Mouse (Mus musculus): ENCODE data around the gene Pln. TPM values are rescaled to one million over a fixed set of nuclear protein-coding genes. Genes with fewer than 3 reads are reported as not detected.

Gene Pln
- polyA plus RNA-seq, 1 experiment = 0.79 TPM

- TF ChIP-seq POLR2A (IDR thresholded peaks at IDR 0.05; ENCODE audit: low read depth, low read length) (no peak), CTCF (IDR thresholded peaks at IDR 0.05; ENCODE audit: extremely low read depth, insufficient read depth, insufficient read length, insufficient replicate concordance) (no peak)
- Histone ChIP-seq H3K4me3 (ENCODE audit: extremely low read depth, insufficient read depth, insufficient read length) (no peak overlapping the region), H3K27ac (ENCODE audit: insufficient read depth, low read length) (no peak overlapping the region), H3K27me3 (ENCODE audit: control insufficient read depth, insufficient read depth, low read length) (no peaks in the 10 kb centered on the region), H3K36me3 (ENCODE audit: control insufficient read depth, insufficient read depth, low read length) (no peaks in the 10 kb centered on the region), H3K4me1 (ENCODE audit: control insufficient read depth, insufficient read depth, insufficient read length) (peaks cover 2% of the 10 kb centered on the region; the same call in 1 of the 2 replicates)
- WGBS = 62% methylated on average over 2 of the region's 2 CpGs
- DNase-seq (ENCODE audit: low read depth in 1 of 2, low spot score in 2 of 2) = no peak
Observed at GRCm38 (mm10) chr10:53332752-53333151, 4.7 kb upstream of the Pln start.

GRCm38 (mm10) chr10:53335266-53335665 lies 2.2 kb upstream of the Pln start:
- DNase-seq (ENCODE audit: low read depth in 1 of 2, low spot score in 2 of 2) = no peak
- Histone ChIP-seq H3K4me1 (ENCODE audit: control insufficient read depth, insufficient read depth, insufficient read length) (peaks cover under 1% of the 10 kb centered on the region; the same call in 1 of the 2 replicates), H3K36me3 (ENCODE audit: control insufficient read depth, insufficient read depth, low read length) (no peaks in the 10 kb centered on the region), H3K27ac (ENCODE audit: insufficient read depth, low read length) (no peak overlapping the region), H3K27me3 (ENCODE audit: control insufficient read depth, insufficient read depth, low read length) (no peaks in the 10 kb centered on the region), H3K4me3 (ENCODE audit: extremely low read depth, insufficient read depth, insufficient read length) (no peak overlapping the region)
- TF ChIP-seq POLR2A (IDR thresholded peaks at IDR 0.05; ENCODE audit: low read depth, low read length) (no peak), CTCF (IDR thresholded peaks at IDR 0.05; ENCODE audit: extremely low read depth, insufficient read depth, insufficient read length, insufficient replicate concordance) (no peak)
- WGBS = 83% methylated on average over 2 of the region's 2 CpGs

- no peaks in the 10 kb centered on the region for H3K36me3 ChIP-seq (ENCODE audit: control insufficient read depth, insufficient read depth, low read length)
- TF ChIP-seq POLR2A (IDR thresholded peaks at IDR 0.05; ENCODE audit: low read depth, low read length) = no peak
- no peak for TF ChIP-seq CTCF (IDR thresholded peaks at IDR 0.05; ENCODE audit: extremely low read depth, insufficient read depth, insufficient read length, insufficient replicate concordance)
- no peak overlapping the region for H3K27ac ChIP-seq (ENCODE audit: insufficient read depth, low read length)
- no peak overlapping the region for H3K4me3 ChIP-seq (ENCODE audit: extremely low read depth, insufficient read depth, insufficient read length)
- WGBS = 85% methylated on average over 3 of the region's 3 CpGs
- no peaks in the 10 kb centered on the region for H3K4me1 ChIP-seq (ENCODE audit: control insufficient read depth, insufficient read depth, insufficient read length)
- no peak for DNase-seq (ENCODE audit: low read depth in 1 of 2, low spot score in 2 of 2)
- H3K27me3 ChIP-seq (ENCODE audit: control insufficient read depth, insufficient read depth, low read length) = no peaks in the 10 kb centered on the region
Observed at GRCm38 (mm10) chr10:53335974-53336373, 1.5 kb upstream of the Pln start.

- no peak overlapping the region for H3K4me3 ChIP-seq (ENCODE audit: extremely low read depth, insufficient read depth, insufficient read length)
- H3K36me3 ChIP-seq (ENCODE audit: control insufficient read depth, insufficient read depth, low read length) = no peaks in the 10 kb centered on the region
- no peak for DNase-seq (ENCODE audit: low read depth in 1 of 2, low spot score in 2 of 2)
- H3K27ac ChIP-seq (ENCODE audit: insufficient read depth, low read length) = no peak overlapping the region
- H3K27me3 ChIP-seq (ENCODE audit: control insufficient read depth, insufficient read depth, low read length) = no peaks in the 10 kb centered on the region
- no peaks in the 10 kb centered on the region for H3K4me1 ChIP-seq (ENCODE audit: control insufficient read depth, insufficient read depth, insufficient read length)
- 85% methylated on average over 2 of the region's 2 CpGs for WGBS
- TF ChIP-seq CTCF (IDR thresholded peaks at IDR 0.05; ENCODE audit: extremely low read depth, insufficient read depth, insufficient read length, insufficient replicate concordance) = no peak
- TF ChIP-seq POLR2A (IDR thresholded peaks at IDR 0.05; ENCODE audit: low read depth, low read length) = no peak
Observed at GRCm38 (mm10) chr10:53339045-53339444, 1.6 kb downstream of the Pln start.

- H3K36me3 ChIP-seq (ENCODE audit: control insufficient read depth, insufficient read depth, low read length) = no peaks in the 10 kb centered on the region
- H3K27ac ChIP-seq (ENCODE audit: insufficient read depth, low read length) = no peak overlapping the region
- DNase-seq (ENCODE audit: low read depth in 1 of 2, low spot score in 2 of 2) = no peak
- H3K4me1 ChIP-seq (ENCODE audit: control insufficient read depth, insufficient read depth, insufficient read length) = no peaks in the 10 kb centered on the region; the same call in 1 of the 2 replicates
- TF ChIP-seq CTCF (IDR thresholded peaks at IDR 0.05; ENCODE audit: extremely low read depth, insufficient read depth, insufficient read length, insufficient replicate concordance) (peak; percentile 11; the same call in 1 of the 2 replicates), POLR2A (IDR thresholded peaks at IDR 0.05; ENCODE audit: low read depth, low read length) (no peak)
- H3K4me3 ChIP-seq (ENCODE audit: extremely low read depth, insufficient read depth, insufficient read length) = no peak overlapping the region
- H3K27me3 ChIP-seq (ENCODE audit: control insufficient read depth, insufficient read depth, low read length) = no peaks in the 10 kb centered on the region
- 89% methylated on average over 7 of the region's 7 CpGs for WGBS
Observed at GRCm38 (mm10) chr10:53341288-53341965, 4.0 kb downstream of the Pln start.

- Histone ChIP-seq H3K36me3 (ENCODE audit: control insufficient read depth, insufficient read depth, low read length) (no peaks in the 10 kb centered on the region), H3K27ac (ENCODE audit: insufficient read depth, low read length) (no peak overlapping the region), H3K4me1 (ENCODE audit: control insufficient read depth, insufficient read depth, insufficient read length) (no peaks in the 10 kb centered on the region; the same call in 1 of the 2 replicates), H3K4me3 (ENCODE audit: extremely low read depth, insufficient read depth, insufficient read length) (no peak overlapping the region), H3K27me3 (ENCODE audit: control insufficient read depth, insufficient read depth, low read length) (no peaks in the 10 kb centered on the region)
- TF ChIP-seq POLR2A (IDR thresholded peaks at IDR 0.05; ENCODE audit: low read depth, low read length) (no peak), CTCF (IDR thresholded peaks at IDR 0.05; ENCODE audit: extremely low read depth, insufficient read depth, insufficient read length, insufficient replicate concordance) (no peak)
- no peak for DNase-seq (ENCODE audit: low read depth in 1 of 2, low spot score in 2 of 2)
- 92% methylated on average over 9 of the region's 9 CpGs for WGBS
Observed at GRCm38 (mm10) chr10:53342166-53342728, 4.8 kb downstream of the Pln start.

GRCm38 (mm10) chr10:53343384-53343783 lies 5.9 kb downstream of the Pln start:
- H3K27ac ChIP-seq (ENCODE audit: insufficient read depth, low read length) = no peak overlapping the region
- TF ChIP-seq POLR2A (IDR thresholded peaks at IDR 0.05; ENCODE audit: low read depth, low read length) (no peak), CTCF (IDR thresholded peaks at IDR 0.05; ENCODE audit: extremely low read depth, insufficient read depth, insufficient read length, insufficient replicate concordance) (no peak)
- DNase-seq (ENCODE audit: low read depth in 1 of 2, low spot score in 2 of 2) = no peak
- 87% methylated on average over 6 of the region's 6 CpGs for WGBS
- H3K4me1 ChIP-seq (ENCODE audit: control insufficient read depth, insufficient read depth, insufficient read length) = no peaks in the 10 kb centered on the region; the same call in none of the 2 replicates
- H3K27me3 ChIP-seq (ENCODE audit: control insufficient read depth, insufficient read depth, low read length) = no peaks in the 10 kb centered on the region
- no peaks in the 10 kb centered on the region for H3K36me3 ChIP-seq (ENCODE audit: control insufficient read depth, insufficient read depth, low read length)
- no peak overlapping the region for H3K4me3 ChIP-seq (ENCODE audit: extremely low read depth, insufficient read depth, insufficient read length)
